Mouse (Mus musculus): ENCODE results near the gene Eef1e1.

GRCm38 (mm10) chr13:38614298-38614697, 44.6 kb downstream of the Eef1e1 start:
- TF ChIP-seq GATA1 (IDR thresholded peaks at IDR 0.05; ENCODE audit: borderline replicate concordance, low read length) (no peak), FLI1 (IDR thresholded peaks at IDR 0.05; ENCODE audit: low read length) (no peak)

All from megakaryocyte, embryonic 14.5 days (primary cell).